Mouse (Mus musculus): Measurements from ENCODE around the gene Bod1l.

DNA sequence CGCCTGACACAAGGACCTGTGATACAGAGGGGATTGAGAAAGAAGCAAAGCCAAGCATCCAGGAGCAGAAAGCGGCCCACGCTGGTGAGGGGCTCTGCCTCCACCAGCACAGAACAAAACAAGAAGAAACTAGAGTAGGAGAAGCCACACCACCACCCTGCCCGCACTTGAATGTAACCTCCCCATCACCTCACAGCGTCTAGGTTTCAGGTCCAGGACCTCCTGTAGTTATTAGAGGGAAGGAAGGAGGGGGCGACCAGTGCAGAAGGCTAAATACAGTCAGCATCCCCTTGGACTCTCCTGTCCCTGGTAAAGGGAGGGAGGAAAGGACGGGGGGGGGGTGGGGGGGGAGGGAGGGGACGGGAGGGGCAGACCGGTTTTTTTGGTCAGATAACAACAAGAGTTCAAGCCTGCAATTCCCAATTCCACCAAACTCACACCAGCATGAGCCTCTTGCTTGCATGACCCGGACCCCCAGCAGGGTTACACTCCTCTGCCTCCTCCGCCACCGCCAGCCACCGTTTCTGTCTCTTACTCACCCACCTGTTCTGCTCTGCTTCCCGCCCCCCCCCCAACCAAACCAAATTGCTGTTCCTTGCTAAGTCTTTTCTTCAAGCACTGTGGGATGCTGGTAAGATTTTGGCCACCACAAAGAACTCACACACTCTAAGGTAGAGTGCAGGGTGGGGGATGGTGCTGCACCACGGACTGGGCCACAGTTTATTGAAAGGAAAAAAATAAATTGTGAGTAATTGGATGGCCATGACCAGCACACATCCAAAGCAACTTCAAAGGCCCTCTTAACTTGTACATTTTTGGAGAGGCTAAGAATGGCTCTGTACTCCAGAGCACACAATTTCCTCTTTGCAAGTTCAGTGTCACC, 99.0 kb downstream of the Bod1l start:
- TF ChIP-seq CTCF (IDR thresholded peaks at IDR 0.05; ENCODE audit: insufficient read depth, low read length) (no peak), POLR2A (IDR thresholded peaks at IDR 0.05; ENCODE audit: borderline replicate concordance, extremely low read depth, low read depth, low read length) (no peak)
